Mouse (Mus musculus): ENCODE data around the gene A730015C16Rik.

DNA sequence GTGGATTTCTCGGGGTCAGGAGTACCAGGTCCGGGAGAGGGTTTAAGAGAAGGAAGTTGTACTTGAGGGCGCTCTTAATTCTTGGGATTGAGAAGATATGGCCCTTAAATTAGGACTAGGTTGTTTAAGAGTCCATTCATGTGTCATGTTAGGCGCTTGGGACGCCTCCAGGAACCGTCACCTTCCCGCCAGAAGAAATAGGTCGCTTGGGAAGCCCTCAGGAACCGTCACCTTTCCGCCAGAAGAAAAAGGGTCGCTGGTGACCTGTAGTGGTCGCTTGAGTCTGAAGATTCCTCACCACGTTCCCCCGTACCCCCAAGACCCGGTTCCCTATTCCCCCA lies 13.5 kb downstream of the A730015C16Rik start:
- TF ChIP-seq POLR2A (IDR thresholded peaks at IDR 0.05; ENCODE audit: extremely low read depth, insufficient read depth, low read length) (no peak), CTCF (IDR thresholded peaks at IDR 0.05; ENCODE audit: low read depth, low read length) (no peak)
